In the genomic region with DNA sequence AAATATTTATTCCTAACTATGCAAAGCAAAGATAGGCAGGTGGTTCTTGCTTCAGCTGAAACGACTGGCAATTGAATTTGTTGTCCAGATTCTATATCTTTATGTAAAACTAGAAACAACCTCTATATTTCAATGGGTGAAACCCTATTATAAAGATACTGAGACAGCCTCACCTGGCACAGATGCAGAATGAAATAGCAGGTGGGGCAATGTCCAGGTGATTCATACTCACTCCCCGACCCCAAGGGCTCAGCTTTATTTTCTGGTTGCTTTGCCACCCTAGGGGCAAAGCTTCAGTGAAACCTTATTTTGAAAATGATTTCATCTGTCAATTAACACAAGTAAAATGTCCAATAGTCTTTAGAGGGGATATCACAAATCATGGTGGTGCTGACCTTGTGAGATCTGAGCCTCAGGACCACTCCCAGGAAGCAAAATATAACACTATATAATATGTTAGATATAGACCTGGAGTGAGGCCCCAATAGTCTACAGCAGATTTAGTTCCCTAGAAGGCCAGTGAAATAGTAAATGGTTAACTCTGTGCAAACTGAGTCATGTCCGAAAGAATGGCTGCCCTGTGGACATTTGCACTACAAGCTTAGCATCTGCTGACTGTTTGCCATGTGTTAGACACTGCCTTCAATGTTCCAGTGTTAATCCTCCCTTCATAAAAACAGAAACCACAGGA, we compare ENCODE assay signal across 16 mouse cellular contexts. TPM values are rescaled to one million over a fixed set of nuclear protein-coding genes. Genes with fewer than 3 reads are reported as not detected.
"Had no signal": no experiment of that assay in that cellular context is flagged by ENCODE, and none has a peak within 500 bp of the region (broad histone marks: within the 10 kb centered on the region; RNA-seq: fewer than 3 reads in every experiment).

No protein-coding gene starts in this region.

- H3K9ac ChIP-seq: lung, embryonic 14.5 days; midbrain, embryonic 12.5 days; neural tube, embryonic 12.5 days had no signal

- H3K27ac ChIP-seq: midbrain, embryonic 10.5 days; midbrain, embryonic 12.5 days; neural tube, embryonic 12.5 days had no signal

- H3K9me3 ChIP-seq: midbrain, embryonic 10.5 days; midbrain, embryonic 12.5 days; neural tube, embryonic 12.5 days had no signal

- H3K27me3 ChIP-seq: midbrain, embryonic 12.5 days; neural tube, embryonic 12.5 days had no signal

- H3K4me1 ChIP-seq: midbrain, embryonic 10.5 days; midbrain, embryonic 12.5 days; neural tube, embryonic 12.5 days had no signal

- ATAC-seq: midbrain, embryonic 16.5 days had no signal

- H3K4me3 ChIP-seq: midbrain, embryonic 10.5 days; midbrain, embryonic 12.5 days; neural tube, embryonic 12.5 days had no signal

- H3K4me2 ChIP-seq: lung, embryonic 14.5 days; midbrain, embryonic 12.5 days; neural tube, embryonic 12.5 days had no signal

- DNase-seq: lung, adult 18-20 months; lung, embryonic 14.5 days; lung, postnatal 10 days; lung, postnatal 4 days; midbrain, embryonic 14.5 days; right cerebral cortex, postnatal 14 days; thymus, adult 18-20 months; thymus, postnatal 14 days; thymus, postnatal 36 days had no signal

- H3K36me3 ChIP-seq: midbrain, embryonic 10.5 days; midbrain, embryonic 12.5 days; neural tube, embryonic 12.5 days had no signal

RNA-seq across cellular contexts. Expression of a gene that starts 45.3 kb away (rescaled TPM):
- total RNA-seq: megakaryocyte, adult 5-6 weeks; megakaryocyte-erythroid progenitor cell, adult 5-6 weeks; monocyte, adult 5-6 weeks had no signal
